Mouse (Mus musculus) gastrocnemius, postnatal 25 days (tissue): ENCODE results near the gene Ptger4. TPM values are rescaled to one million over a fixed set of nuclear protein-coding genes. Genes with fewer than 3 reads are reported as not detected.

ENCODE experiments used
- DNase-seq: peaks from one replicate; pipeline ENCODE4 v3.0.0; 2022
- total RNA-seq, 2 experiments: library from RNA; stranded (reverse); gene quantifications; 1 replicate in 1 of 2; 2 replicates in 1 of 2; pipeline ENCODE4 v1.2.3; 2021

Ptger4 gene
- total RNA-seq, 2 experiments from 2014 or later = 0.49 to 1.9 TPM

- DNase-seq = no peak
Measured at GRCm38 (mm10) chr15:5165121-5165773, 78.7 kb downstream of the Ptger4 start.

DNA sequence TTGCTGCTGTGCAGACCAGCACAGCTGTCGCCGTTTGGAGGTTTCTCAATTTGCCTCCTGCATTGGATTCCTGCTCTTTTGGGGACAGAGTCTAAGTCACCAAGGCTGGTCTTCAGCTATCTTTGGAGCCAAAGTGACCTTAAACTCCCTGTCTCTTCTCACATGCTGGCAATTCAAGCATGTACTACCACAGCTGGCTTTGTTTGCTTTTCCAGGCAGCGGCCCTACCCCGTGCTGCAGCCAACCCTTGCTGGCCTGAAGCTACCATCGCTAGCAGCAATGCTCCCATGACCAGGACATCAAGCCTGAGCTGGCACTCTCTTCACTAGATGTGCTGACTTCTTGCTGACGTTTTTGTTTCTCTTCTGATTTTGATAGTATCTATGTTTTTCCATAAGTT, 85.2 kb downstream of the Ptger4 start:
- peak; percentile 53 for DNase-seq

- no peak for DNase-seq
Measured at GRCm38 (mm10) chr15:5157386-5157785, 86.6 kb downstream of the Ptger4 start.

Other genes starting within 250 kb of the Ptger4 start
- 1 to 10 TPM; 1.4 to 1.8 TPM for gene C7, start 180.4 kb downstream of the Ptger4 start, total RNA-seq
- 1 to 10 TPM; 1.9 to 2.1 TPM for gene Card6, start 135.6 kb downstream of the Ptger4 start, total RNA-seq
- gene Rpl37, start 127.5 kb downstream of the Ptger4 start, total RNA-seq = 100 to 1,000 TPM; 168 to 176 TPM
- 10 to 100 TPM; 11.5 to 11.6 TPM for gene Prkaa1, start 100.3 kb downstream of the Ptger4 start, total RNA-seq
- 10 to 100 TPM; 39.3 to 48.5 TPM for gene Ttc33, start 58.7 kb downstream of the Ptger4 start, total RNA-seq